Mouse (Mus musculus) forebrain, embryonic 15.5 days (tissue): ENCODE data around the gene Csrnp1. TPM values are rescaled to one million over a fixed set of nuclear protein-coding genes. Genes with fewer than 3 reads are reported as not detected.

Source experiments
- ATAC-seq: fragments of 200-750 bp; cut with Nextera tagmentation; replicated peaks from 2 replicates; pipeline ENCODE4 v1.8.0; 2017; ENCODE audit warnings: mild to moderate bottlenecking, moderate TSS enrichment, moderate library complexity
- H3K27ac ChIP-seq: fragments of 300-500 bp; sonication (generic); replicated peaks from 2 replicates; pipeline ENCODE4 v1.5.1; 2015; ENCODE audit warnings: mild to moderate bottlenecking, inconsistent platforms
- H3K27me3 ChIP-seq: fragments of 300-500 bp; sonication (generic); 2 replicates; pipeline ENCODE4 v1.6.1; 2015; ENCODE audit warnings: inconsistent platforms
- H3K36me3 ChIP-seq: fragments of 300-500 bp; sonication (generic); 2 replicates; pipeline ENCODE4 v1.6.1; 2015; ENCODE audit warnings: mild to moderate bottlenecking, inconsistent platforms
- H3K4me1 ChIP-seq: fragments of 300-500 bp; sonication (generic); 2 replicates; pipeline ENCODE4 v1.6.1; 2015; ENCODE audit warnings: inconsistent platforms
- H3K4me2 ChIP-seq: fragments of 300-500 bp; sonication (generic); replicated peaks from 2 replicates; pipeline ENCODE4 v1.6.1; 2015; ENCODE audit warnings: mild to moderate bottlenecking, inconsistent platforms
- H3K4me3 ChIP-seq: fragments of 300-500 bp; sonication (generic); 2 replicates; pipeline ENCODE4 v1.5.1; 2015; ENCODE audit warnings: mild to moderate bottlenecking, inconsistent platforms
- H3K9ac ChIP-seq: fragments of 300-500 bp; sonication (generic); replicated peaks from 2 replicates; pipeline ENCODE4 v1.6.1; 2015; ENCODE audit warnings: mild to moderate bottlenecking, inconsistent platforms
- H3K9me3 ChIP-seq: fragments of 300-500 bp; sonication (generic); 2 replicates; pipeline ENCODE4 v1.6.1; 2016; ENCODE audit warnings: inconsistent platforms
- whole genome bisulfite sequencing: fragments of 180-500 bp; shearing (Covaris S2); methylation state at CpG from one replicate; pipeline ENCODE4 v1.1.7; 2015; ENCODE audit warnings: mixed read lengths; 5-methylcytosine and 5-hydroxymethylcytosine counted together
- polyA plus RNA-seq: library from polyadenylated mRNA; unstranded; fragments of >200 nt; fragmentation: Nextera tagmentation; extraction: Ambion mirVana; gene quantifications from 2 replicates; pipeline ENCODE4 v1.2.1, GENCODE M21; 2015

The Csrnp1 gene
- polyA plus RNA-seq, 1 experiment from 2014 or later, result 2.0 TPM

DNA sequence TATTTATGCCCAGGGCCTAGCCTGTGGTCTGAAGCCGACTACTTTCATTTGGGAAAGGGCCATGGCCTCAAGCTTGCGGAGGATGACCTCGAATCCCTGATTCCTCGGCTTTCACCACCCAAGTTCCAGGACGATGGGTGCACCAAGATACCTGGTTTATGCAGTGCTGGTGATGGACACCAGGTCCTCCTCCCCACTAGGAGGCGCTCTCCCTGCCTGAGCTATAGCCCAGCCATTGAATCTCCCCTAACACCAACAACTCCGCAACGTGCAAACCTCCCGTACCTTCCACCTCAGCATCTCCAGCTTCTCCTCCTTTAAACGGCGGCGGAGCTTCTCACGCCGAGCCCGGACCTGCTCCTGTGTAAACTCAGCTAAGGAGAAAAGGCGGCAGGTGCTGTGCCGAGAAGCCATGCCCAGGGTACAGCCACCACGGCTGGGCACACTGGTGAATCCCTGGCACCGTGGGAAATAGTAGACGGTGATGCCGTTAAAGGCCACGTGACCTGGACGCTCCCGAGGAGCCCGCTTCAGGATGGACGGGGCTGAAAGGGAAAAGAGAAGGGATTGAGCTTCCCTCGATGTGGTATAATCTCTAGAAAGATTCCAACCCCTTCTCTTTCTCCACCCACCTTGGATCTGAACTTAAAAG is 10.5 kb downstream of the Csrnp1 start:
- Histone ChIP-seq H3K27ac (no peak overlapping the region), H3K4me2 (no peak overlapping the region), H3K9ac (no peak overlapping the region), H3K9me3 (no peaks in the 10 kb centered on the region), H3K36me3 (no peaks in the 10 kb centered on the region), H3K27me3 (no peaks in the 10 kb centered on the region), H3K4me3 (no peak overlapping the region), H3K4me1 (peaks cover 49% of the 10 kb centered on the region)
- 92% methylated on average over 27 of the region's 27 CpGs for WGBS
- ATAC-seq, result no peak

DNA sequence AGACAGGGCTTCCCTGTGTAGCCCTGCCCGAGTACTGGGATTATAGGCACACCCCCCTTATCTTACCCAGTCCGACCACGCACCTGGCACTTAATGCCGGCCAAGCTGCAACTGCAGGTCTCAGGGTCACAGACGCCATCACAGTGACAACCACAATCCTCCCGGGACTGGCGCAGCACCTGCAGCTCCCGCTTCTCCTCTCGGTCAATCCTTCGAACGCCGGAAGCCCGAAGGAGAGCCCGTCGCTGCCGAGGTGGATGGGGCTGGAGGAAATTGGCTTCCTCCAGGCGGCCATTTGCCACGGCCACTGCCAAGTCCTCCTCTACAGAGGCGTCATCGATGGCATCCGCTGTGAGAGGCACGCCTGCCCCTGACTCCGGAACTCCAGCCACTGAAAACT is 11.2 kb downstream of the Csrnp1 start:
- ATAC-seq, result no peak
- 92% methylated on average over 23 of the region's 23 CpGs for WGBS
- Histone ChIP-seq H3K4me3 (no peak overlapping the region), H3K36me3 (no peaks in the 10 kb centered on the region), H3K4me1 (peaks cover 42% of the 10 kb centered on the region), H3K27ac (no peak overlapping the region), H3K4me2 (no peak overlapping the region), H3K9ac (no peak overlapping the region), H3K27me3 (no peaks in the 10 kb centered on the region), H3K9me3 (no peaks in the 10 kb centered on the region)

DNA sequence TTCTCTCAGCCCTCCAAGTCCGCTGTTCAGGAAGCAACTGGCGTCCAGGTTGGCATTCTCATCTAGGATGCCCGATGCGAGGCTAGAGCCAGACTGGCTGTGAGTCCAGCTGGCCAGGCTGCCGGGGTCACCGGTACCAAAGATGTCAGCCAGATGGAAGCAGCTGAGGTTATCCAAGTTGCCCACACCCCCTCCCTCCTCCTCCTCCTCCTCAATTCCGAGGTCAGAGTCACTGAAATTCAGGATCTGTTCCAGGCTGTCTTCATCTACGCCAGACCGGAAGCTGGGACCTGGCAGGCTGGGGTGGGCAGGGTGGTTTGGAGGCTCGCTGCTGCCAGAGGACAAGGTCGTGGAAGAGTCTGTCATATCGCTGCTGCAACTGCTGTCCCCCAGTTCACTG is 11.9 kb downstream of the Csrnp1 start:
- Histone ChIP-seq H3K9ac (no peak overlapping the region), H3K4me1 (peaks cover 35% of the 10 kb centered on the region), H3K4me3 (no peak overlapping the region), H3K27ac (peak overlapping the region; percentile 44), H3K9me3 (no peaks in the 10 kb centered on the region), H3K4me2 (no peak overlapping the region), H3K27me3 (no peaks in the 10 kb centered on the region), H3K36me3 (no peaks in the 10 kb centered on the region)
- 80% methylated on average over 12 of the region's 12 CpGs for WGBS
- ATAC-seq, result no peak

DNA sequence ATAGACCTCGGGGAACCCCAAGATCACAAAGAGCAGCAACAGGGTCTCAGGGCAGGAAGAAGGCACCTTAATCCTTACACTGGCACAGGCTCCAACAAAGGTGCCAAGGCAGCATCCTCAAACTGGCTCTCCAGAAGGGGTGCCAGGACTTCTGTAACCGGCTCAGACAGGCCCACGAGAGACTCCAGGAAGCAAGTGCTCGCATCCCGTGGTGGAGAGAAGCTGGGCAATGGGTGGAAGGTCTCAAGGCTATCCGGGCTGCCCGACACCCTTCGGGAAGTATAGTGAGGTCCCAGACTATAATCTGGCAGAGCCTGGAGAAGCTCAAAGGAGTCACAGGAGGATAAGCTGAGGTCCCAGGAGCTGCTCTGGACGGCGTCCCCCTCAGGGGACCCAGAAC is 12.3 kb downstream of the Csrnp1 start:
- WGBS, result 89% methylated on average over 10 of the region's 10 CpGs
- Histone ChIP-seq H3K4me1 (peaks cover 31% of the 10 kb centered on the region), H3K36me3 (no peaks in the 10 kb centered on the region), H3K4me2 (no peak overlapping the region), H3K4me3 (no peak overlapping the region), H3K9me3 (no peaks in the 10 kb centered on the region), H3K27ac (peak overlapping the region; percentile 44), H3K9ac (no peak overlapping the region), H3K27me3 (no peaks in the 10 kb centered on the region)
- no peak for ATAC-seq

DNA sequence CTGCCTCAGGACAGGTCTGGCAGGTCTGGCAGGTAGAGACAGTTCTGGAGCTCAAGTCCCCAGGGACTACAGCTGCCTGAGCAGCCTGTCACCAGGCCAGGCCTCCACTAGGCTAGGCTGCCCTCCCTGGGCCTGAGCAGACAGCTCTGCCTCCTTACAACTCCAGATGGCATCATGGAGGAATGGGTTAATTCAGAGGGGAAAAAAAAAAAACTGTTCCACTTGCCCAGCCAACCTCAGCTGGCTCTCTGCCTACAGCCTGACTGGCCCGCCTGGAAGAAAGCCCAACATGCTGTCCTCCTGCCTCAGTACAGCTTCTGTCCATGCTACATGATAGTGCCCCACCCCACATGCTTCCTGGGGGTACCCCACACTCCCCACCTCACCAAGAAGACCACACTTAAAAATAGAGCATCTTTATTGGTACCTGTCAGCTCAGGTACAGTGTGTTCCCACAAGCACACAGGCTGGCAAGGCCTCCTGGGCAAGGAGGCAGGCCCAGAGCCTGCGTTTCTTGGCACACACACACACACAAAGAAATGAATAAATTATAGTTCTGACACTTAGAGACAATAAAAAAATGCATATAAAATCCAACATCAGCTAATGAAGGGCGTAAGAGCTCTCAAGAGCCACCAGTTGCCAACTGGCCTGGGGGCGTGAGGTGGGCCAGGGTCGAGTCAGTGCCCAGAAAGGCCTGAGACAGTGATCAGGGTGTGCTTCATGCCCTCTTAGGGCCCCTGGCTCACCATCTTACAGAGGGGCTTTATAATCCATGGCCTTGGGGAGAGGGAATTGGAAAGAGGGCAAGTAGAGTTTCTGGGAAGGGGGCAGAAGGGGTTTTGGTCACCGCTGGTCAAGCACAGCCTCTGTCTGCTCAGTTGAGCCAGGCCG is 13.4 kb downstream of the Csrnp1 start:
- no peaks in the 10 kb centered on the region for H3K27me3 ChIP-seq

DNA sequence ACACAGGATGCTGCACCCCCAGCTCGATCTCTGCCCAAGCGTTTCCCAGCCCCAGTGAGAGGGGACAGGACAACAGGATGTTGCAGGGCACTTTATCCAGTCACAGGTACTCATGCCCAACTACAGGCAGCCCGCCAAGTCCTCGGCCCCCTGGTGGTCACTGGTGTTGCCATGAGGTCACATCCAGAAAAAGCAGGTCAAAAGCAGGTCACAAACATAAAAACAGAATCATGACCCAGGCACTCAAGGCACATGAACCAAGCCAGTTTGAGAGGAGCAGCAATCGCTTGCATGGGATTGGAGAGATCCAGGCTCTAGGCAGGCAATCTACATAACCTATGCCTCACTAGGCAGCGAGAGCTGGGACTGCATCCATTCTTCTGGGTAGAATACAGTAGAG is 14.2 kb downstream of the Csrnp1 start:
- no peaks in the 10 kb centered on the region for H3K9me3 ChIP-seq
- peaks cover 27% of the 10 kb centered on the region for H3K4me1 ChIP-seq
- H3K4me3 ChIP-seq, result no peak overlapping the region
- H3K36me3 ChIP-seq, result no peaks in the 10 kb centered on the region
- H3K4me2 ChIP-seq, result no peak overlapping the region
- WGBS, result 40% methylated on average over 6 of the region's 6 CpGs
- no peak overlapping the region; the same call in 1 of the 2 replicates for H3K9ac ChIP-seq
- H3K27me3 ChIP-seq, result no peaks in the 10 kb centered on the region
- peak; percentile 47; the same call in 1 of the 2 replicates for ATAC-seq
- H3K27ac ChIP-seq, result peak overlapping the region; percentile 92

More for the DNA sequence above, 13.4 kb downstream of the Csrnp1 start:
- no peak overlapping the region for H3K4me3 ChIP-seq
- WGBS, result 56% methylated on average over 7 of the region's 7 CpGs
- H3K4me2 ChIP-seq, result no peak overlapping the region
- ATAC-seq, result peak; percentile 80
- H3K27ac ChIP-seq, result peak overlapping the region; percentile 92
- peaks cover 27% of the 10 kb centered on the region for H3K4me1 ChIP-seq
- peak overlapping the region; percentile 10; the same call in 1 of the 2 replicates for H3K9ac ChIP-seq
- no peaks in the 10 kb centered on the region for H3K9me3 ChIP-seq
- H3K36me3 ChIP-seq, result no peaks in the 10 kb centered on the region

DNA sequence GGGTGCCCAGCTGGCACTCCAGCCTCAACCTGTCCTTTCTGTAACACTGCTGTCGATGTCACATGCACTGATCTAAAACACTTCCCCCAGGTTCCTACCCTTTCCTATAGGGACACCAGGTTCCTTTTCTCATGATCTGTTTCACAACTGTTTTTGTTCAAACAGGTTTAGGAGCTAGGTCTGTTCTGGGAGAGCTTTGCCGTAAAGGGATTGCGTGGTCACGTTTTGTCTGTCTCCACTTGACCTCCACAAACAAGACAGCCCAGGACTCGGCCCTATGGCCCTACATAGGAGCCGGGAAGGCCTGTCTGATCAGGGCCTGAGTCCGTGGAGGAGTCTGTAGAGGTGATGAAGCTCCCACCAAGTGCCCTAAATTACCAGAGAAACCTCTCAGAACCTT is 14.6 kb downstream of the Csrnp1 start:
- H3K27me3 ChIP-seq, result no peaks in the 10 kb centered on the region
- no peaks in the 10 kb centered on the region for H3K36me3 ChIP-seq
- no peak overlapping the region for H3K4me3 ChIP-seq
- H3K9me3 ChIP-seq, result no peaks in the 10 kb centered on the region
- H3K27ac ChIP-seq, result peak overlapping the region; percentile 92
- H3K4me1 ChIP-seq, result peaks cover 27% of the 10 kb centered on the region
- H3K9ac ChIP-seq, result no peak overlapping the region
- 80% methylated on average over 7 of the region's 7 CpGs for WGBS
- no peak for ATAC-seq
- H3K4me2 ChIP-seq, result no peak overlapping the region

DNA sequence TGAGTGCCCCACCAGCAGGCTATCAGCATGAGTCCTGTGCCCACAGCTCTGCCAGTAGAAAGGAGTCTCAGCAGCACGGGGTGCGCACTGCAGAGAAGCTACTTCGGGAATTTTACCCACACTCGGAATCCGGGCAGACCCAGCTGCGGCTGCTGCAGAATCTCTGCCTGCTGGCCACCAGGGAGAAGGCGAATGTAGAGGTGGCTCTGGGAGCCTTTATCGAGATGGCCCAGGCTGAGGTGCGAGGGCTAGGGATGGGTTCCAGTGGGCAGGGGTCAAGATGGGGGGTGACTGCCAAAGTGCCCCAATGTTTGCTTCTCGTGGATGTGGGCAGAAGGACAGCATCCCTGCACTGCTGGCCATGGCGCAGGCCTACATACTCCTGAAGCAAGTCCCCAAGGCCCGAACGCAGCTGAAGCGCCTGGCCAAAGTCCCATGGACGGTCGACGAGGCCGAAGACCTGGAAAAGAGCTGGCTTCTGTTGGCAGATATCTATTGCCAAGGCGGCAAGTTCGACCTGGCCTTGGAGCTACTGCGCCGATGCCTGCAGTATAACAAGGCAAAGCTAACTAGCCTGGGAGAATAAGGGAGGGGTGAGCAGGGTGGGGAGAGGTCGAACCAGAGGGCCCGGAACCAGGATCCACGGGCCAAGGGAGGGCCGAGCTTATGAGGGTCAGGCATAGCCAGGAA is 18.1 kb downstream of the Csrnp1 start:
- peaks cover 16% of the 10 kb centered on the region for H3K4me1 ChIP-seq
- no peak overlapping the region for H3K27ac ChIP-seq
- no peak overlapping the region for H3K4me3 ChIP-seq
- ATAC-seq, result no peak
- no peaks in the 10 kb centered on the region for H3K36me3 ChIP-seq
- WGBS, result 88% methylated on average over 26 of the region's 26 CpGs
- no peak overlapping the region for H3K4me2 ChIP-seq
- no peaks in the 10 kb centered on the region for H3K27me3 ChIP-seq
- no peak overlapping the region for H3K9ac ChIP-seq
- no peaks in the 10 kb centered on the region for H3K9me3 ChIP-seq

DNA sequence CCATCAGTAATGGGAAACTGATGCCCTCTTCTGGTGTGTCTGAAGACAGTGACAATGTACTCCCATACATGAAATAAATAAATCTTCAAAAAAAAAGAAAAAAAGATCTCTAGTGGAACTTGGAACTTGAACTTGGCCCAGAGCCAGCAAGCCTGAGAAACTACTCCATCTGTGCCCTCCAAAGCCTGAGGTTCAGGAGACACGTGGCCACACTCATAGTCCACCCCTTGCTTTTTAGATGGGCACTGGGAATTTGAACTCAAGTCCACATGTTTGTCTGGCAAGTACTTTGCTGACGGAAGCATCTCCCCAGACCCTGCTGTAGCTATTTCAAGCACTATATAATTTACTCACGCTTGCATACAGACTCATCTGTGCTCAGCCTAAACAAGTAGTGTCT is 19.3 kb downstream of the Csrnp1 start:
- H3K4me3 ChIP-seq, result no peak overlapping the region
- WGBS, result 62% methylated on average over 3 of the region's 3 CpGs
- H3K9me3 ChIP-seq, result no peaks in the 10 kb centered on the region
- H3K27ac ChIP-seq, result no peak overlapping the region
- no peak for ATAC-seq
- H3K36me3 ChIP-seq, result no peaks in the 10 kb centered on the region
- H3K27me3 ChIP-seq, result no peaks in the 10 kb centered on the region
- no peak overlapping the region for H3K9ac ChIP-seq
- H3K4me2 ChIP-seq, result no peak overlapping the region
- peaks cover 4% of the 10 kb centered on the region for H3K4me1 ChIP-seq

DNA sequence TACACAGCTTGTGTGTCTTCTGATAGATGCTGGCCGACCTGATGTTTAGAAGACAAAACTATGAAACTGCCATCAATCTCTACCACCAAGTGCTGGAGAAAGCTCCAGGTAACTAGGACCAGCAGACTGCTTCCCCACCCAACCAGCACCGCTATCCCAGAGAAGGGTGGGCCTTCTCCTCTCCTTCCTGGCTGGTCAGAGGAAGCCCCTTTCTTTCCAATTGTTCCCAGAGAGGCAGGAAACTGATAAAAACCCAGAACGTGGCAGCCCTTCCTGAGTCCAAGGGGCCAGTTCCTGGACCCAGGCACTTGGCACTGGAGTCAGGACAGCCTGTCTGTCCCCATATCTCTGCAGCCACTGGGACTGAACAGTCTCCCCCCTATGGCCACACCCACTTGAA is 20.3 kb downstream of the Csrnp1 start:
- Histone ChIP-seq H3K27me3 (no peaks in the 10 kb centered on the region), H3K4me1 (no peaks in the 10 kb centered on the region), H3K36me3 (no peaks in the 10 kb centered on the region), H3K4me2 (no peak overlapping the region), H3K9ac (no peak overlapping the region), H3K27ac (no peak overlapping the region), H3K9me3 (no peaks in the 10 kb centered on the region), H3K4me3 (no peak overlapping the region)
- ATAC-seq, result no peak
- 88% methylated on average over 3 of the region's 3 CpGs for WGBS

DNA sequence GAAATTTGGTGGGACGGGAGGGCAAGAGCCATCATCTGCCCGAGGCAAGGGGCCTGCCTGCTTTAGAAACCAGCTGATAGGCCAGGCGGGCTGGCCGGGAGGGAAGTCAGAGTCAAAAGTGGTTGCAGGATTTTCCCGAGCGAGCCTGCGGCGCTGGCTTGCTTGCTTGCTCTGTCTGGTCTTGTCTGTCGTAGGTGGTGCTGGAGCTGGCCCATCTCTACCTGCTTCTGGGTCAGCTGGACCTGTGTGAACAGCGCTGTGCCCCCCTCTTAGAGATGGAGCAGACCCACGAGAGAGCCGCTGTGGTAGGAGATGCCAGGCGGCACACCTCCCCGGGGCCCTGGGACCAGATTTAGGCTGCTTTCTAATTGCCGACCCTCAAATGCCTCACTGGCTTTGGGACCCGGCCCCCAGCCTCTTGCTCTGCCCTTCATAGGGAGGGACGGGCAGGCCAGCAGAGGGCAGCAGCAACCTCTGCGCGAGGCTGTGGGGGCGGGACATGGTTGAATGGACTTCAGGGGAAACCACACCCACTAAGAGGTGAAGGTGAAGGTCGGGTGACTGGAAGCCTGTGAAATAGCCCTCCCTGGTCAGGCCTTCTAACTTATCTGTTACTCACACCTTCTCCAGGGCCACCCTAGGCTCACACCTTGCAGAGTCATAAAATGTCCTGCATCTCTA is 21.3 kb downstream of the Csrnp1 start:
- Histone ChIP-seq H3K27me3 (no peaks in the 10 kb centered on the region), H3K4me3 (no peak overlapping the region), H3K4me1 (no peaks in the 10 kb centered on the region), H3K36me3 (no peaks in the 10 kb centered on the region), H3K4me2 (no peak overlapping the region), H3K27ac (no peak overlapping the region), H3K9ac (no peak overlapping the region), H3K9me3 (no peaks in the 10 kb centered on the region)
- peak; percentile 32; the same call in 1 of the 2 replicates for ATAC-seq
- WGBS, result 8% methylated on average over 21 of the region's 21 CpGs

DNA sequence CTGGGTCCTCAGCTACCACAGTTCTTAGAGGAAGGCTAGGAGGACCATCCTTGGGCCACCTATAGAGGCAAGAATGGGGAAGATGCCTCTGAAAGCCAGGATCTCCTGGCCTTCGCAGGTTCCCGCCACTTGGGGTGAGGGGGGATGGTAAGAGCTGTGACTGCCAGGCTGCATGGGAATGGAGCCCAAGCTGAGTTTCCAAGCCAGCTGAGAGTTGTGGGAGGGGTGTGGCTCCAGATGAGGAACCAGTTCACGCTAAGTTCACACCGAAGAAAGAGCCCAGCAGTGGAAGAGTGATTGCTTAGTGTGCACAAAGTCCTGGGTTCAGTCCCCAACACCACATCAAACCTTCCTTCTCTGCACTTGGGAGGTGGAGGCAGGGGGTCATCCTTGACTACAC is 22.2 kb downstream of the Csrnp1 start:
- no peaks in the 10 kb centered on the region for H3K4me1 ChIP-seq
- no peak for ATAC-seq
- H3K27ac ChIP-seq, result no peak overlapping the region
- no peaks in the 10 kb centered on the region for H3K27me3 ChIP-seq
- 75% methylated on average over 4 of the region's 4 CpGs for WGBS
- H3K4me2 ChIP-seq, result no peak overlapping the region
- no peak overlapping the region for H3K4me3 ChIP-seq
- H3K36me3 ChIP-seq, result no peaks in the 10 kb centered on the region
- no peaks in the 10 kb centered on the region for H3K9me3 ChIP-seq
- no peak overlapping the region for H3K9ac ChIP-seq
